Mouse (Mus musculus) heart, adult 2 months (tissue): ENCODE results near the gene Gm20388.

ENCODE experiments used
- CTCF ChIP-seq: fragments of 200-600 bp; IDR thresholded peaks from 2 replicates; pipeline ENCODE4 v1.8.1; 2022; ENCODE audit warnings: antibody characterized with exemption, mild to moderate bottlenecking, moderate library complexity
- EP300 ChIP-seq: fragments of 200-500 bp; IDR thresholded peaks from 2 replicates; pipeline ENCODE4 v1.6.1; 2011; ENCODE audit warnings: low read depth, low read length, control low read depth; ENCODE audit not compliant: insufficient read depth
- POLR2A ChIP-seq: fragments of 200-500 bp; IDR thresholded peaks from 2 replicates; pipeline ENCODE4 v1.6.1; 2011; ENCODE audit warnings: mild to moderate bottlenecking, low read depth, low read length, control low read depth; ENCODE audit not compliant: insufficient read depth

- TF ChIP-seq CTCF, result peak; percentile 46
- TF ChIP-seq EP300, result no peak
- no peak for TF ChIP-seq POLR2A
Measured at GRCm38 (mm10) chr8:123097786-123098584, 3187.3 kb downstream of the Gm20388 start.
